Mouse (Mus musculus) midbrain, embryonic 11.5 days (tissue): ENCODE measurements around the gene Scrt2. TPM values are rescaled to one million over a fixed set of nuclear protein-coding genes. Genes with fewer than 3 reads are reported as not detected.

Source experiments
- ATAC-seq: fragments of 200-750 bp; cut with Nextera tagmentation; 2 replicates; pipeline ENCODE4 v1.8.0; 2017; ENCODE audit warnings: moderate TSS enrichment, moderate library complexity; ENCODE audit not compliant: low FRiP score
- DNase-seq: peaks from one replicate; pipeline ENCODE4 v3.0.0; 2015; ENCODE audit warnings: low spot score; ENCODE audit errors: missing footprints
- H3K27ac ChIP-seq: fragments of 300-500 bp; sonication (generic); 2 replicates; pipeline ENCODE4 v1.5.1; 2014; ENCODE audit warnings: low read depth, low read length
- H3K27me3 ChIP-seq: fragments of 300-500 bp; sonication (generic); 2 replicates; pipeline ENCODE4 v1.6.1; 2014; ENCODE audit warnings: mild to moderate bottlenecking, low read length, moderate library complexity, mixed read lengths; ENCODE audit not compliant: control insufficient read depth, insufficient read depth
- H3K36me3 ChIP-seq: fragments of 300-500 bp; sonication (generic); 2 replicates; pipeline ENCODE4 v1.6.1; 2014; ENCODE audit warnings: mild to moderate bottlenecking, low read length, moderate library complexity, mixed read lengths; ENCODE audit not compliant: control insufficient read depth, insufficient read depth
- H3K4me1 ChIP-seq: fragments of 300-500 bp; sonication (generic); 2 replicates; pipeline ENCODE4 v1.6.1; 2014; ENCODE audit warnings: low read length; ENCODE audit not compliant: control insufficient read depth, insufficient read depth
- H3K4me2 ChIP-seq: fragments of 300-500 bp; sonication (generic); 2 replicates; pipeline ENCODE4 v1.6.1; 2014; ENCODE audit warnings: mild to moderate bottlenecking, moderate library complexity
- H3K4me3 ChIP-seq: fragments of 300-500 bp; sonication (generic); 2 replicates; pipeline ENCODE4 v1.5.1; 2014; ENCODE audit warnings: low read depth, low read length
- H3K9ac ChIP-seq: fragments of 300-500 bp; sonication (generic); 2 replicates; pipeline ENCODE4 v1.6.1; 2014; ENCODE audit warnings: low read length
- H3K9me3 ChIP-seq: fragments of 300-500 bp; sonication (generic); 2 replicates; pipeline ENCODE4 v1.6.1; 2016; ENCODE audit warnings: low read length; ENCODE audit not compliant: control insufficient read depth
- WGBS: fragments of 180-500 bp; shearing (Covaris S2); extraction: QIAGEN DNeasy Blood & Tissue Kit; methylation state at CpG from one replicate; pipeline ENCODE4 v1.1.7; 2014; 5-methylcytosine and 5-hydroxymethylcytosine counted together
- polyA plus RNA-seq: library from polyadenylated mRNA; unstranded; fragments of >200 nt; fragmentation: Nextera tagmentation; extraction: Ambion mirVana; gene quantifications from 2 replicates; pipeline ENCODE4 v1.2.1, GENCODE M21; 2014

Gene Scrt2
- polyA plus RNA-seq, 1 experiment from 2014 or later, result 11.0 TPM

- DNase-seq, result no peak
- Histone ChIP-seq H3K27ac (no peak overlapping the region), H3K9me3 (no peaks in the 10 kb centered on the region), H3K4me2 (no peak overlapping the region), H3K4me3 (no peak overlapping the region), H3K27me3 (peaks cover 28% of the 10 kb centered on the region), H3K4me1 (peaks cover 17% of the 10 kb centered on the region), H3K9ac (no peak overlapping the region), H3K36me3 (no peaks in the 10 kb centered on the region)
- ATAC-seq, result no peak
- WGBS, result 77% methylated on average over 11 of the region's 11 CpGs
These were observed 16.6 kb downstream of the Scrt2 start for GRCm38 (mm10) chr2:152097916-152098315.

GRCm38 (mm10) chr2:152099538-152099937 is 18.2 kb downstream of the Scrt2 start:
- H3K27ac ChIP-seq, result no peak overlapping the region
- H3K4me2 ChIP-seq, result no peak overlapping the region
- peaks cover 9% of the 10 kb centered on the region for H3K4me1 ChIP-seq
- no peaks in the 10 kb centered on the region for H3K9me3 ChIP-seq
- H3K36me3 ChIP-seq, result no peaks in the 10 kb centered on the region
- no peak for ATAC-seq
- peaks cover 12% of the 10 kb centered on the region for H3K27me3 ChIP-seq
- WGBS, result 73% methylated on average over 3 of the region's 3 CpGs
- no peak for DNase-seq
- H3K4me3 ChIP-seq, result no peak overlapping the region
- H3K9ac ChIP-seq, result no peak overlapping the region

- H3K36me3 ChIP-seq, result no peaks in the 10 kb centered on the region
- no peak overlapping the region for H3K27ac ChIP-seq
- H3K4me2 ChIP-seq, result no peak overlapping the region
- H3K9ac ChIP-seq, result no peak overlapping the region
- WGBS, result 83% methylated on average over 13 of the region's 13 CpGs
- H3K9me3 ChIP-seq, result no peaks in the 10 kb centered on the region
- ATAC-seq (no peak), DNase-seq (no peak)
- no peaks in the 10 kb centered on the region for H3K27me3 ChIP-seq
- H3K4me1 ChIP-seq, result peaks cover 6% of the 10 kb centered on the region; the same call in 1 of the 2 replicates
- no peak overlapping the region for H3K4me3 ChIP-seq
These were observed 20.4 kb downstream of the Scrt2 start for GRCm38 (mm10) chr2:152101761-152102160.

- 71% methylated on average over 6 of the region's 6 CpGs for WGBS
- H3K4me3 ChIP-seq, result no peak overlapping the region
- no peaks in the 10 kb centered on the region for H3K27me3 ChIP-seq
- H3K36me3 ChIP-seq, result no peaks in the 10 kb centered on the region; the same call in 1 of the 2 replicates
- H3K27ac ChIP-seq, result no peak overlapping the region
- H3K9me3 ChIP-seq, result no peaks in the 10 kb centered on the region
- ATAC-seq (no peak), DNase-seq (no peak)
- peaks cover 6% of the 10 kb centered on the region; the same call in 1 of the 2 replicates for H3K4me1 ChIP-seq
- H3K9ac ChIP-seq, result no peak overlapping the region
- H3K4me2 ChIP-seq, result no peak overlapping the region
These were observed 21.0 kb downstream of the Scrt2 start for GRCm38 (mm10) chr2:152102369-152102768.

GRCm38 (mm10) chr2:152104711-152105317 is 23.5 kb downstream of the Scrt2 start:
- Histone ChIP-seq H3K27ac (no peak overlapping the region), H3K9me3 (no peaks in the 10 kb centered on the region), H3K9ac (peak overlapping the region; percentile 84), H3K4me3 (peak overlapping the region; percentile 59), H3K4me1 (peaks cover 6% of the 10 kb centered on the region; the same call in 1 of the 2 replicates), H3K27me3 (no peaks in the 10 kb centered on the region), H3K36me3 (no peaks in the 10 kb centered on the region; the same call in 1 of the 2 replicates), H3K4me2 (peak overlapping the region; percentile 80)
- ATAC-seq (peak; percentile 7), DNase-seq (no peak)
- 25% methylated on average over 17 of the region's 17 CpGs for WGBS

GRCm38 (mm10) chr2:152105318-152106224 is 24.2 kb downstream of the Scrt2 start, which contains the start of gene Srxn1:
TSS of gene Srxn1 (plus strand) at chr2:152105516.
- peak within 1 kb of the TSS; percentile 44; the same call in 1 of the 2 replicates for H3K27ac ChIP-seq
- H3K9ac ChIP-seq, result peak within 1 kb of the TSS; percentile 84
- peaks cover 6% of the 10 kb centered on the region; the same call in 1 of the 2 replicates for H3K4me1 ChIP-seq
- H3K4me2 ChIP-seq, result peak within 1 kb of the TSS; percentile 80
- peak; percentile 91 for ATAC-seq
- no peaks in the 10 kb centered on the region for H3K9me3 ChIP-seq
- WGBS, result 2% methylated on average over 79 of the region's 84 CpGs
- H3K36me3 ChIP-seq, result no peaks in the 10 kb centered on the region; the same call in 1 of the 2 replicates
- no peaks in the 10 kb centered on the region for H3K27me3 ChIP-seq
- H3K4me3 ChIP-seq, result peak within 1 kb of the TSS; percentile 59
- DNase-seq, result peak; percentile 98

GRCm38 (mm10) chr2:152106225-152106595 is 24.9 kb downstream of the Scrt2 start:
- Histone ChIP-seq H3K36me3 (no peaks in the 10 kb centered on the region; the same call in 1 of the 2 replicates), H3K4me3 (peak overlapping the region; percentile 59), H3K9me3 (no peaks in the 10 kb centered on the region), H3K27me3 (no peaks in the 10 kb centered on the region), H3K9ac (peak overlapping the region; percentile 84; the same call in 1 of the 2 replicates), H3K4me1 (peaks cover 6% of the 10 kb centered on the region; the same call in 1 of the 2 replicates), H3K4me2 (peak overlapping the region; percentile 80), H3K27ac (no peak overlapping the region)
- WGBS, result 91% methylated on average over 3 of the region's 3 CpGs
- DNase-seq, result no peak
- no peak for ATAC-seq

GRCm38 (mm10) chr2:152106597-152106996 is 25.3 kb downstream of the Scrt2 start:
- no peak for DNase-seq
- no peak overlapping the region for H3K4me3 ChIP-seq

More at GRCm38 (mm10) chr2:152106597-152106996, 25.3 kb downstream of the Scrt2 start:
- H3K27me3 ChIP-seq, result no peaks in the 10 kb centered on the region
- ATAC-seq, result no peak
- H3K9me3 ChIP-seq, result no peaks in the 10 kb centered on the region
- peak overlapping the region; percentile 80 for H3K4me2 ChIP-seq
- H3K9ac ChIP-seq, result no peak overlapping the region
- no peak overlapping the region for H3K27ac ChIP-seq
- H3K4me1 ChIP-seq, result peaks cover 6% of the 10 kb centered on the region; the same call in 1 of the 2 replicates
- no peaks in the 10 kb centered on the region; the same call in 1 of the 2 replicates for H3K36me3 ChIP-seq
- 94% methylated on average over 10 of the region's 10 CpGs for WGBS
